Mouse (Mus musculus) left cerebral cortex, postnatal 4 days (tissue): ENCODE results near the gene Ccnl2. TPM values are rescaled to one million over a fixed set of nuclear protein-coding genes. Genes with fewer than 3 reads are reported as not detected.

Source experiments
- DNase-seq: peaks from one replicate; pipeline ENCODE4 v3.0.0-alpha.2; 2022
- intact Hi-C: fragments of 180-260 bp; cut with DNase I; formaldehyde crosslinking; loops from one replicate; pipeline ENCODE4 v1.15.1; 2025
- microRNA-seq: library from miRNA; unstranded; fragments of <30 nt; microRNA quantifications from one replicate; pipeline ENCODE4 v1.2.0, GENCODE M21; 2022
- total RNA-seq, 2 experiments: library from RNA; stranded (reverse); gene quantifications; 2 replicates each; pipeline ENCODE4 v1.2.3; 2021

Gene Ccnl2
- total RNA-seq, 2 experiments from 2014 or later = 84.1 to 85.0 TPM

DNA sequence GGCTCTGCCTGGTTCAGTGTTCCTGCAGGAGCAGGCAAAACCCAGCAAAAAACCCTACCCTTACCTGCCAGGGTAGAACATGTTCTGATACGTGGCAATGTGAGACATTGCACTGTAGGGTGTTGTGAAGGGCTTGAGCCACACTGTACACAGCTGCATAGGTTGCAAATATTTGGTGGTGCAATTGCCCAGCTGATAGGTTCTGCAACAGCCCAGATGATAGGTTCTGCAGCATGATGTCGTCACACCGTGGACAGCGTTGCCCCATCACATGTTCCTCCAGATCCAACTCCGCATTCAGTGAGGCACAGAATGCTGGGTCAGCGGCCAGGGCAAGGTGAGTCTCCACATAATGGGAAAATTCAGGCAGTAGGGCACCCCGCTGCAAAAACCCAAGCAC is 49.5 kb downstream of the Ccnl2 start:
- no peak for DNase-seq
- intact Hi-C loops = no loop called here

DNA sequence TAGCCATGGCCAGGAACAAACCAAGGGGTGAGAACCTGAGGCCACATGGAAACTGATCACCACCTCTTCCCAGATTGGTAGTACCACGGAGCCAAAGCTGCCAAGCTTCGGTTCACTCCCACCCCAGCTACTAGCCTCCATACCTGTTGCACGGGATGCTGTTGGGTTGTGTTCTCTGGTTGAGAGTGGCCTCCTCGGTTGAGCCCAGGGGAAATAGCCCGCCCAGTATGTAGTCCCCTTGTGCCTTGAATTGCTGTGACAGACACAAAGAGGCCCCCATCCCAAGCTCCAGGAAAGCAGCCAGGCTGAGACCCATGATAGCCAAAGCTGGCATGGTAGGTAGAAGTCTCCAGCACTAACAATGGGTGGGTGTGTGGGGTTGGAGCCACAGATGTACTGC is 50.7 kb downstream of the Ccnl2 start, which contains the start of gene Tas1r3:
Tas1r3 (minus strand) TSS at position 362 of the 400 bp plus-strand sequence.
- DNase-seq = no peak
- intact Hi-C loops = no loop called here

DNA sequence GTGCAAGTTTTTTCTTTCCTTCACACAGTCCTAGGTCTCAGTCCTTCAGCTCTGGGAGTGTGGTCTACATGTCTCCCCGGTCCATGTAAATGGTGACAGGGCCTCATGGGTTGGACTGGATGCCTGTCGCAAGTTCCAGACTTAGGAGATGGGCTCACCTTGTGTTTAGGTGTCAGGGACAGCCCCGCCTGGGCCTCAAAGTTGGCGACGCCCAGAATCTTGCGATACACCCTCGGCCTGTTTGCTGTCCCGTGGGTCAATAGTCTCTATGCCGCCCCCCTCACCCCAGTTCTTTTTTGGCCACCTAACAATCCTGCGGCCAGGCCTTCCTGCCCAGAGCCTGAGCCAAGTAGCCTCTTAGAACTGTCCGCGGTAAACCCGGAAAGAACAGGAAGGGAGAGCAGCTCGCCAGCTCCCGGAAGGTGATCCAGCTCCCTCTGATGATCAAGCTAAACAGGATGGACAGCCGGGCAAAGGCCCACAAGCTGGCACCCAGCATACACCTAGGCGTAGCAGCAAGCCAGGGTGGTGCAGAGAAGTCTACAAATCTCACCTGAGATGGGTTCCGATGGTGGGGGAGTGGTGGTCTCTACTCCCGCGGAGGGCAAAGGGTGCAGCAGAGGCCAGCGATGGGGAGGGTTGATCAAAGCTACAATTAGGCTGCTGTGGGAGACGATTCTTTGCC is 56.5 kb downstream of the Ccnl2 start:
- DNase-seq = no peak
- intact Hi-C loops = no loop called here

DNA sequence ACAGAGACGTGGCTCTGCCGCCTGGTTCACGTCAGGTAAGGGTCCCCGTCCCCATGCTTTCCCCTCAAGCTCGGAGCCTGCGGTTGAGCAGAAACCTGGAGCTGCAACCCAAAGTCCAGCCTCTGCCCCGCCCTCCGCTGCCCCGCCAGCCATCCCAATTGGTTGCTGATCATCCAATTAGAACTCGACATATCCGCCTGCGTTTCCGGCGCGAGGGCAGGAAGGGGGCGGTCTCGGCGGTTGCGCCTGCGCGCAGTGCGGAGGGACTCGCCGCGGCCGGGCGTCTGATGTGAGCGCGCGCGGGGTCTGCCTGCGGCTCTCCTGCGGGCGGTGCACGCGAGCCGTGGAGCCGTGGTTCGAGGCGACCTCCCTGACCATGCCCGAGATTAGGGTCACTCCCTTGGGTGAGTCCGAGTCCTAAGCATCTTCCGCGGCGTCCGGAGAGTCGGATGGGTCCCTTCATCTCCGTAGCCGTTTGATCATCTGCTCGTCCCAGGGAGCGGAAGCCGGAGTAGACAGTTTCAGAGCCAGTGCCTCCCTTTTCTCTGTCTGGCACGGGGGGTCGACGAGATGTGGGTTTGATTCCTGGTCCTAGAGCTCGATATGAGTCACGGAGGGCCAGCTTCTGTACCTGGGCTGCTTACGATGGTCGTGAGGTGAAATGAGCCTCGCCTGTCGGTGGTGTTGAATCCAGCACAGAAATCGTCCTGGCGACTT is 57.2 kb downstream of the Ccnl2 start, which contains the start of the genes Cptp and Ints11:
Cptp (minus strand) TSS at position 124 of the 717 bp plus-strand sequence.
Ints11 (plus strand) TSS at position 230 of the 717 bp plus-strand sequence.
- intact Hi-C loops = no loop called here
- DNase-seq = peak; percentile 97

DNA sequence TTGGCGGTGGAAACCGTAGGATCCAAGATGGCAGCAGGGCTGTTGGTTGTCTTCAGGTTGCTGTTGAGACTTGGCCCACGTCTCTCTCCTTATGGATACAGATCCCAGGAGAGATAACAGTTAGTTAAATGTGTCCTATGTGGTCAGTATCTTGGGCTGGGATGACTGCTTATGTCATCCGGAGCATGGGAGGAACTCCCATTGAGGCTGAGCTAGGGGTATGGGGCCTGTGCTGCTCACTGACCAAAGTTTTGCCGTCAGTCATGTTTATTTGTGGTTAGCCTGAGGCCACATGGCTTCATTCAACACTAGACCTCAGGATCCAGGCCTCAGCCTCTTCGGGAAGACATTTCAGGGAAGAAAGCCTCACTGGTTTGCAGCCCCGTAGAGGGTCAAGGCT is 59.1 kb downstream of the Ccnl2 start:
- no peak for DNase-seq
- intact Hi-C loops = no loop called here

Small RNAs within 50 kb of the gene (microRNA-seq; reads per million reads assigned to microRNA genes)
- not detected for gene Gm27743

Other genes with a start within 250 kb of the Ccnl2 start
- gene Slc35e2, start 211.1 kb upstream of the Ccnl2 start, total RNA-seq = 10 to 100 TPM; 39.1 to 40.6 TPM
- gene Cdk11b, start 187.6 kb upstream of the Ccnl2 start, total RNA-seq = 10 to 100 TPM; 55.5 to 60.6 TPM
- gene Gm10563, start 167.1 kb upstream of the Ccnl2 start, total RNA-seq = not detected
- 1 to 10 TPM; 3.9 to 4.8 TPM for gene Mmp23, start 159.1 kb upstream of the Ccnl2 start, total RNA-seq
- 100 to 1,000 TPM in 1 of 2 experiments, 10 to 100 TPM in 1; 91.0 to 105 TPM for gene Mib2, start 143.3 kb upstream of the Ccnl2 start, total RNA-seq
- gene Fndc10, start 118.1 kb upstream of the Ccnl2 start, total RNA-seq = 10 to 100 TPM; 20.3 to 22.0 TPM
- 10 to 100 TPM; 82.1 to 83.7 TPM for gene Ssu72, start 107.7 kb upstream of the Ccnl2 start, total RNA-seq
- gene Tmem240, start 77.7 kb upstream of the Ccnl2 start, total RNA-seq = 10 to 100 TPM; 41.0 to 44.8 TPM
- gene Atad3a, start 51.4 kb upstream of the Ccnl2 start, total RNA-seq = 10 to 100 TPM; 64.8 to 69.8 TPM
- gene Vwa1, start 37.8 kb upstream of the Ccnl2 start, total RNA-seq = 10 to 100 TPM; 15.6 to 16.4 TPM
- 1 to 10 TPM; 1.3 TPM for gene Tmem88b, start 26.6 kb upstream of the Ccnl2 start, total RNA-seq
- gene Ankrd65, start 22.1 kb upstream of the Ccnl2 start, total RNA-seq = not detected
- 100 to 1,000 TPM; 102 to 104 TPM for gene Mrpl20, start 9.6 kb upstream of the Ccnl2 start, total RNA-seq
- 10 to 100 TPM; 59.7 to 62.7 TPM for gene Aurkaip1, start 18.8 kb downstream of the Ccnl2 start, total RNA-seq
- gene Mxra8, start 27.2 kb downstream of the Ccnl2 start, total RNA-seq = 10 to 100 TPM; 15.0 to 15.1 TPM
- gene Dvl1, start 34.9 kb downstream of the Ccnl2 start, total RNA-seq = 10 to 100 TPM; 82.5 to 88.2 TPM
- under 1 TPM; 0.28 to 0.32 TPM for gene Tas1r3, start 50.9 kb downstream of the Ccnl2 start, total RNA-seq
- gene Cptp, start 57.0 kb downstream of the Ccnl2 start, total RNA-seq = 10 to 100 TPM; 26.6 to 27.5 TPM
- gene Ints11, start 57.1 kb downstream of the Ccnl2 start, total RNA-seq = 10 to 100 TPM; 44.1 to 54.7 TPM
- gene Pusl1, start 79.3 kb downstream of the Ccnl2 start, total RNA-seq = 10 to 100 TPM; 62.3 to 68.1 TPM
- gene Acap3, start 79.3 kb downstream of the Ccnl2 start, total RNA-seq = 100 to 1,000 TPM; 164 to 168 TPM
- gene Ube2j2, start 131.3 kb downstream of the Ccnl2 start, total RNA-seq = 100 to 1,000 TPM in 1 of 2 experiments, 10 to 100 TPM in 1; 96.0 to 101 TPM
- gene C1qtnf12, start 149.8 kb downstream of the Ccnl2 start, total RNA-seq = 10 to 100 TPM; 12.0 to 14.8 TPM
- gene B3galt6, start 180.2 kb downstream of the Ccnl2 start, total RNA-seq = 10 to 100 TPM; 12.9 to 13.7 TPM
- gene Sdf4, start 180.4 kb downstream of the Ccnl2 start, total RNA-seq = 100 to 1,000 TPM; 111 to 112 TPM
- gene Tnfrsf4, start 201.4 kb downstream of the Ccnl2 start, total RNA-seq = 1 to 10 TPM; 1.3 to 1.5 TPM
- gene Tnfrsf18, start 213.7 kb downstream of the Ccnl2 start, total RNA-seq = not detected
- not detected for gene Ttll10, start 246.9 kb downstream of the Ccnl2 start, total RNA-seq